Mouse (Mus musculus) thymus, adult 2 months (tissue): ENCODE measurements around the gene Cavin3.

Source experiments
- CTCF ChIP-seq: fragments of 200-500 bp; IDR thresholded peaks from 2 replicates; pipeline ENCODE4 v1.5.1; 2012; ENCODE audit warnings: mild to moderate bottlenecking, control low read depth, low read length, moderate library complexity, borderline replicate concordance; ENCODE audit not compliant: control insufficient read depth, poor library complexity, insufficient read depth; ENCODE audit errors: extremely low read depth
- POLR2A ChIP-seq: fragments of 200-500 bp; IDR thresholded peaks from 2 replicates; pipeline ENCODE4 v1.6.1; 2012; ENCODE audit warnings: mild to moderate bottlenecking, low read length, control low read depth, moderate library complexity; ENCODE audit not compliant: control insufficient read depth, poor library complexity, insufficient read depth; ENCODE audit errors: extremely low read depth

DNA sequence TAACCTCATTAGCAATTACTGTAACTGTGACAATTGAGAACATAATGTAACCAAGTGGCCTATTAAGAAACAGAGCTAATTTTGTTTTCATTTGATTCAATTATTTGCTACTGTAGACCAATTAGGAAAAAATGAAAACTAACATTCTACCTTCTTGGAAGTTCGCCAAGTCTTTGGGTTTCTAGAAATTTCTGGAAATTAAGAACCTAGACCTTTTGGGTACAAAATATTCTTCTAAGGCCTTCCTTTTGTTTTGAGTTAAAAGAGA is 4.7 kb downstream of the Cavin3 start:
- TF ChIP-seq CTCF (no peak), POLR2A (no peak)
